Mouse (Mus musculus): ENCODE measurements around the gene Mfsd2a.
"Not testable (repeated sequence)": the region's sequence is repeated elsewhere in the genome, so short reads cannot be mapped to it uniquely, and the experiment has no call there.

Mfsd2a gene

DNA sequence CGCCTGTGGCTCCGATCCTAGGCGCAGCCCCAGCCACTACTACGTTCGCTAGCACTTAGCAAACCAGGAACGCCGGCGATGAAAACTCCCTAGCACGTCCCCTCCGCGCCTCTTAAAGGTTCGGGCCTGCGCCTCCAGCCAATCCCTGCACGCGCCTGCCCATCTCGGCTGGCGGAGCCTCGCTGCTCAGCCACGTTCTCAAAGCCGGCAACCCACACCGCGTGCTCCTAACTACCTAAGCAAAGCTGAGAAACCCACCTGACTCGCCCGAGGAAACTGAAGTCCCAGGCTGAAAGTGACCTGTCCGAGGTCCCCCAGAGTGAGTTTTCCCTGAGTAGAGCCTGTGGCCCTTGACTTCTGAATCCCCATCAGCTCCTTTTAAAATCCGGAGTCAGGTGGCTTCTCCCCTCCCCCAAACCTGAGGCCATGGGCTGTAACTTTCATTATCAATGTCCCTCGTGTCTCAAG lies at the start of gene Mfsd2a:
Mfsd2a (minus strand) TSS at position 89 of the 468 bp plus-strand sequence.
- DNase-seq (ENCODE audit: low read depth, low spot score) = no peak

DNA sequence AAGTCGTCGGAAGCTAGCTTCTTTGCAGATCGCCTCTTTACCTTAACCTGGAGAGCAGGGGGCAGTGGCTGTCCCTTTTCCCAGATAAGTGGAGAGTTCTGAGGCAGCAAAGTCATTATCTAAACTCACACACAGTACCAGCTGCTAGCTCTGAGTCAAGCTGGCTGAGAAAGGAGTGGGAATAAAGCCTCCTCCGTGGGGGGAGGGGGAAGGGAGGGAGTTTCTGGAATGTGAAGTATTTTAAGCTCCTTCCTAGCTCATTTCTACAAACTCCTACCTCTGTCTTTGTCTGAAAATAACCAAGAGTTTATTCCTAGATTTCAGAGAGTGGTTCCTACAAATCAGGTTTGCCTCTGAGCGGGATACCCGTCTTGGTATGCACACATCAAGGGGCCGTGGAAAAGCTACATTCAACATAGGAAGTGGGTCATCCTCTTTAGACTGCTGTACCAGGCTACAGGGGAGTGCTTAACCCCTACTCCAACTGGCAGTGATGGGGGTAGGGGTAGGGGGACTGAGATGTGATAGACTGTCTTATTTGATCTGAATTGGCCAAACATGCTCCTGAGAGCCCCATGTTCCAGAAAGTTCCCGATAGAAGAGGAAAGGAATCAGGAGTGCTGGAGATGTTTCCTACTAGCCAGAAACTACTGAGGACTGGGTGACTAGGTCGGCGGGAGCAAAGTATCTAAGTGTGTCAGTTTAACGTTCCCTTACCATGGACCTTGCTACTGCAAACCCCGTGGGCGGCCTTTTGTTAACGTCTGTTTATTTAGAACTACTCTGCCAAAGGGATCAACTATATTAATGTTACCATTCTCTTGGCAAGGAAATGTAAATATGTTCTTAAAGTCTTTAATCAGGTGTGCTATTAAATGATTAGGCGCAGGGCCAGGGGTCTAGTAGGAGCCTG lies 44.3 kb upstream of the Mfsd2a start:
- no peak for DNase-seq (ENCODE audit: low read depth, low spot score)

DNA sequence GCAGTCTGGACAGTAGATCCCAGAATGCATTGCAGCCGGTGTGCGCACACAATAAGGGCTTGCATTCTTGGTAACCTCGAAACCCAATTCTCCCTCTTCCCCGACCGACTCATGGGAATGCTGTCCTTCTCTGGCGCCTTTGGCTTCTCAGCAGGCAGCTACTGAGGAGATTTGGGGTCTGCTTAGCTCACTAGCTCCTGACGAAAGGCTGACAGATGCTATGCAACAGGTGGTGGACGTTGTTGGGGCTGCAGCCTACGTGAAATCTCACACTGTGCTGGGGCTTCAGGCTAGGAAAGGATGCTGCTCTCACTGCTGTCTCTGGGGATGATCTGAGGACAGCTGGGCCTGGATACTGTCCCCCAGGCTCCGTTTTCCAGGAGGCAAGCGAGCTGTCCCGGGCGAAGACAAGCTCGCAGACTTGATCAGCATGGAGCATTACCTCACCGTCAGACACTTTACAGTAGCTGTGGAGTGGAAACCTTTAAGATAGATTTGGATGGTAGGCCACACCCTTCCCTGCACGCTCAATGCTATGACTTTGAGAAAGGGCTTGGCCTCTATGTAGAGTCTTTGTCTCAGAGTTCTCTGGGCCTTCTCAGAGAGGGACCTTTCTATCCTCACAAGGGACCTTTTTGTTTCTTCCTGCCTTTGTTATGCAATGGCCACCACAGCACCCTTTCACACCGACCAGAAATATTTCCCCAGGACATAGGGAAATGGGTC lies 39.8 kb upstream of the Mfsd2a start:
- no peak for DNase-seq (ENCODE audit: low read depth, low spot score)

DNA sequence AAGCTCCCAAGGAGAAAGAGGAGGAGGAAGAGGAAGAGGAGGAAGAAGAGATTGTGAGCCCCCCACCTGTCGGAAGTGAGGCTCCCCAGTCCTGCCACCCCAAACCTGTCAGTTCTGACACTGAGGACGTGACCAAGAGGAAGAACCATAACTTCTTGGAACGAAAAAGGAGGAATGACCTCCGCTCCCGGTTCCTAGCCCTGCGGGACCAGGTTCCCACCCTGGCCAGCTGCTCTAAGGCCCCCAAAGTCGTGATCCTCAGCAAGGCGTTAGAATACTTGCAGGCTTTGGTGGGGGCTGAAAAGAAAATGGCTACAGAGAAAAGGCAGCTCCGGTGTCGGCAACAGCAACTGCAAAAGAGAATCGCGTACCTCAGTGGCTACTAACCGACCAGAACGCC lies 39.1 kb upstream of the Mfsd2a start:
- no peak for DNase-seq (ENCODE audit: low read depth, low spot score)

DNA sequence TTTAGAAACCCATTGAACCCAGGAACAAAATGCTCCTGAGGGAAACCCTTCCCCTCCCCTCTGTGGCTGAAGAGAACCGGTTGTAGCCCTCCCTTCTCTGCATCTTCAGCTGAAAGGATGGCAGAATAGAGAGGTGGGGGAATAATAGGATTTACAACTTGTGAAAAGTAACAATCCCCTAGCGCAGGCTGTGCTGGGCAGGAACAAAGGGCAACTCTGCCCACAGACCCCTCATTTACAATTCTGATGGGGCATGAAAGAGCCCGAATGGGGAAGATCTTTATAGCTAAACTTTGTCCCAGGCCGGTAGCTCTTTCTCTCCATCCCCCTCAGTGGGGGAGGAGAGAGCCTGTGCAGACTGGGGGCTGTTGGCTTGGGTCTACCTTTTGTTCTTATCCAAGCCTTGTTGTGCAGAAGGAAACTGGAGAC lies 38.3 kb upstream of the Mfsd2a start:
- DNase-seq (ENCODE audit: low read depth, low spot score) = no peak

DNA sequence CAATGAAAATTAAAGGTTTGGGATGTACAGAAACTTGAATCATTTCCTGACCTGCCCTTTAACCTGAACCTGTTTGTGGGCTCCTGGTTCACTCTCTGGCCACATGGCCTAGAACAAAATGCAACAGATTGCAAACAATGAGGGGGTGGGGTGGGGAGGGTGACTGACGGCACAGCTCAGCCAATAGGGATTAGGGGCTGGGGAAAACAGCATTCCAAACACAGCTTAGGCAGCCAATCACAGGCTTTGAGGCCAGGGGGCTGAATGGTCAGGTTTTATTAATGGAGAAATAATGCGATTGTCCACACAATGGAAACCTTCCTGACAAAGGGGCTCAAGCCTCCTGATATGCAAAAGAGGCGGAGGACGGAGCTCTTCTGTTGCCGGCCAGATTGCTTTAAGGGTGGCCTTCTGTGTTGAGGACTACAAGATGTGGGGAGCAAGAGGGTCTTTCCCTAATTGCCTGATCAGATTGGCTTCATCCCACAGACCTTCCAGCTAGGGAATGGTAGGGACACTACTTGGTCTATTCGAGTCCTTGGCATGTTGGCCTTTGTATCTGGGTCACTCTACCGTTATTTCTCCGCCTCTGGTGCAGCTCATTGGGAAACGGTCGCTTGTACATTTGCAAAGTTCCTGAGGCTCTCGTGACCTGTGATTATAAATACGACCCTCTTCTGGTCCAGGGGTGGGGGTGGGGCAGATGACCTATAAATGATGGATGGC lies 37.7 kb upstream of the Mfsd2a start:
- DNase-seq (ENCODE audit: low read depth, low spot score) = no peak

DNA sequence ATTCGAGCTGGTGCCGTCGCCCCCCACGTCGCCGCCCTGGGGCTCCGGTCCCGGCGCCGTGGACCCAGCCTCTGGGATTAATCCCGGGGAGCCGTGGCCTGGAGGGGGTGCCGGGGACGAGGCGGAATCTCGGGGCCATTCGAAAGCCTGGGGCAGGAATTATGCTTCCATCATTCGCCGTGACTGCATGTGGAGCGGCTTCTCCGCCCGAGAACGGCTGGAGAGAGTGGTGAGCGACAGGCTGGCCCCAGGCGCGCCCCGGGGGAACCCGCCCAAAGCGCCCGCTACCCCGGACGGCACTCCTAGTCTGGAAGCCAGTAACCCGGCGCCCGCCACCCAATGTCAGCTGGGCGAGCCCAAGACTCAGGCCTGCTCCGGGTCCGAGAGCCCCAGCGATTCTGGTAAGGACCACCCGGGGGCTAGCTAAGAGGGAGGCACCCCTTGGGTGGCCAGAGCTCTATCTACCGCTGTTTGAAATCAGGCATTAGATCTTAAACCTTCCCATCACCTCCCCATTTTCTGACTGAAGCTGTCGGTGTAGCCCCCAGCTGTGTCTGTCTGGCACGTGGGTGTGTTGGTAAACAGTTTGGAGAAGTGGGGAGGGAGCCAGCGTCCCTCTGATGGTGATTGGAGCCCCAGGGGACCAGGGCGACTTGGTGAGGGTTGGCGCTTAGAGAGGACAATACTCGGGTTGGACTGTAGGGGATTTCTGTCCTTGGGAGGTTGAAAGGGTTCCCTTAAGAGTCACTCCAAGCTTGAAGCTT lies 35.8 kb upstream of the Mfsd2a start:
- DNase-seq (ENCODE audit: low read depth, low spot score) = no peak

DNA sequence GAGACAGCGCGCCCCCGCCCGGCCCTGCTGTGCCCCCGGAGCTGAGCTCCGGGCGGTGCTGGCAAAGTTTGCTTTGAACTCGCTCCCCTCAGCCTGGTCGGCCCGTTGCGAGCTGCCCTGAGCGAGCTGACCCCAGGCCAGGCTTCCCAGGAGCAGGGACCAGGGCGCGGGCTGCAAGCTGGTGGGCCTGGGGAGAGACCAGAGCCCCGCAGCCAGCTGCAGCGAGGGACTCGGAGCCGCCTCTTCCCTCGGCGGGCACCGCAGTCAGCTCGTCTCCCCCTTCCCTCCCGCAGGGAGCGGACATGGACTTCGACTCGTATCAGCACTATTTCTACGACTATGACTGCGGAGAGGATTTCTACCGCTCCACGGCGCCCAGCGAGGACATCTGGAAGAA lies 35.2 kb upstream of the Mfsd2a start:
- no peak for DNase-seq (ENCODE audit: low read depth, low spot score)

DNA sequence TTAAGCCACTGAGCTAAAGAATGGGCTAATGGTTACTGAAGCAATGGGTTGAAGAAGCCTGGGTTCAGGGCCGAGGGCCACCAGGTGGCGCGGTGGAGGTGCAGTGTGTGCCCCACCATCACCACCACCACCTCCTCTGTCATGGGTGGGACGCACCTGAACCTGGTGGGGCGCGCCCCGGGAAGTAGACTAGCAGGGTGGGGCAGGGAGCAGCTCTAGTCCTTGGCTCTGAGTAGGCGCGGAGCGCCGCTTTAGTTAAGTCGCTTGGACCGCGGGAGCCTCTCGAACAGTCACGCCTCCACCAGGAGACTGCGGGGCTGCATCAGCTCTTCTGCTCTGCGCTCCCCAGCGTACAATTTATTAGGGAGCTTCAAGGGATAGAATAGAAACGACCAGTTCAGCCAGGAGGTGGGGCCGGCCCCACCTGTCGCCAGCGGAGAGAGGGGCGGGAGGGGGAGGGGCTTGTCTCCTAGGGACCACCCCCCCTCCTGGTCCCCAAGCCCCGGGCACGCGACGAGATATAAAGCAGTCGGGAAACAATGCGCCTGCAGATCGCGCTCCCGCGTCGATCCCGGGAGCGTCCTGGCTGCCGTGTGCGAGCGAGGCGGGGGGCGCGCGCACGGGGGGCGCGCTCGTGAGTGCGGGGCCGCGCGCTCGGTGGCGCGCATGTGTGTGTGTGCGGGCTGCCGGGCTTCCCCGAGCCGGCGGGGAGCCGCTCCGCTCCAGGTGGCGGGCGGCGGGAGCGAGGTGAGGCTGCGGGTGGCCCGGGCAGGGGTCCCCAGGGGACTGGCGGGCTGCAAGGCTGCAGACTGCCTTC lies 34.6 kb upstream of the Mfsd2a start, which contains the start of gene Mycl:
Mycl (plus strand) TSS at position 249 of the 817 bp plus-strand sequence.
- DNase-seq (ENCODE audit: low read depth, low spot score) = no peak

DNA sequence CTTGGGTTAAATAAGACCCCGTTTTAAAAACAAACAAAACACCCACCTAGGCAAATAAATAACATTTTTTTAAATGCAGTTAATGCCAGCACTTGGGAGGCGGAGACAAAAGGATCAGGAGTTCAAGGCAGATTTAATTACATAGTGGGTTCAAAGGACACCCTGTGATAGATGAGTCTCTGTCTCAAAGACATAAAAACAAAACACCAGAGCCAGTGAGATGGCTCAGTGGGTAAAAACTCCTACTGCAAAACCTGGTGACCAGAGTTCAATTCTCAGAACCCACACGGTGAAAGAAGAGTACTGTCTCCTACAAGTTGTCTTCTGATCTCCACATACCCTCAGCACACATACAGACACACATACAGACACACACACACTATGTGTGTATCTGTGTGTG lies 31.3 kb upstream of the Mfsd2a start:
- no peak for DNase-seq (ENCODE audit: low read depth, low spot score)

DNA sequence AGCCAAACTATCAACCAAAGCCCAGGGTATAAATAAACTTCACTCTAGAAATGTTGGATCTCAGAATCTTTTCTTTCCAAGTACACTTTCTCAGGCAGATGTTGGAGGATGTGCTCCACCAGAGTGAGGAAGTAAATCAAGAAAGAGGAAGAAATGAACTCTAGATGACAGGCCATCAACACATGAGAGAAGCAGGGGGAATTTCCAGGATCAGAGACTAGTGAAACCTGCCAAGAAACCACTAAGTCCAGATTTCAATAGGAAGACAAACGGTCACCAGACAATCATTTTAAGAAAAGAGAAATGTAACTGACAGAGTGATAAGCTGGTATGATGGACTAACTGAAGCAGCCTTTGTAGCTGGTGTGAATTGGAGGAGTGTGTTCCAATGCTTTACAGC lies 30.2 kb upstream of the Mfsd2a start:
- DNase-seq (ENCODE audit: low read depth, low spot score) = no peak

DNA sequence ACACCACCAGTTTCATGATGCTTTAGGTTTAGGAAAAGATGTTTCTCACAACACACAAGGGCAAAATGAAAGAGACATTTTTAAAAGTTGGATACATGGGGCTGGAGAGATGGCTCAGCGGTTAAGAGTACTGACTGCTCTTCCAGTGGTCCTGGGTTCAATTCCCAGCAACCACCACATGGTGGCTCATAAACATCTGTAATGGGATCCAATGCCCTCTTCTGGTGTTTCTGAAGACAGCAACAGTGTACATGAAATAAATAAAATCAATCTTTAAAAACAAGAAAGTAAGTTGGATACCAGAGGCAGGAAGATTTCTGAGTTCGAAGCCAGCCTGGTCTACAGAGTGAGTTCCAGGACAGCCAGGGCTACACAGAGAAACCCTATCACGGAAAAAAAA lies 27.0 kb upstream of the Mfsd2a start:
- not testable (repeated sequence) for DNase-seq (ENCODE audit: low read depth, low spot score)

DNA sequence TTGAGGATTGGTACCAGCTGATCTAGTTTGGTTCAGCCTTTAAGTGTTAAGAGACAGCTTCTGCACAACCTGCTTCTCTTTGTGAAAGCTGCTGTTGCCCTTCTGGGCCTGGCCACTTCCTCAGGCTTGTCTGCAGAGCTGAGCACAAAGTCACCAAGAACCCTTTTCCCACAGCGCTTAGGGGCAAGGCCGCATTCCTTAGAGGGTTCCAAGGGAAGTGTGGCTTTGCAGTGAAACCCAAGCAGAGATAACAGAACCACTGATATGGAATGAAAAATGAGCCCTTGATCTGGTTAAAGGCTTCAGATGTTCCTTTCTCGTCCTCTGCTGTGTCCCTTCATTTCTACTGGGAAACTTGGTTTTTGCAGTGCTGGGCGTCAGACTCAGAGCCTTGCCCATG lies 26.4 kb upstream of the Mfsd2a start:
- no peak for DNase-seq (ENCODE audit: low read depth, low spot score)

DNA sequence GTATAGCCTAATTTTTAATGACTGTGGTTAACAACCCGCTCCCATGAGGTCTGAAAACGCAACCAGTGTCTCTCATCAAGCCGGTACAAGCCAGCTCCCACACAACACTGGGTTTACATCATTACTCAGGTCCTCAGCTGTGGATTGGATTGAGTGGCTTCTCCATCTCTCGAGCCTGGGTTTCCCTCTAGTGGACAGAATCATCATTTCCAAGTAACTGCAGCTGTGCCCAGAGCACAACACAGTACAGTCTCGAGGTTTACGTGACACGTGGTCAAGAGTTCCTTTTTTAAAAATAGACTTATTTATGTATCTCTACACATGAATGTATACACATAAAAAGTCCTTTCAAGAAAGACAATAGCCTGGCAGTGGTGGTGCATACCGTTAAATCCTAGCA lies 24.1 kb upstream of the Mfsd2a start:
- DNase-seq (ENCODE audit: low read depth, low spot score) = no peak

DNA sequence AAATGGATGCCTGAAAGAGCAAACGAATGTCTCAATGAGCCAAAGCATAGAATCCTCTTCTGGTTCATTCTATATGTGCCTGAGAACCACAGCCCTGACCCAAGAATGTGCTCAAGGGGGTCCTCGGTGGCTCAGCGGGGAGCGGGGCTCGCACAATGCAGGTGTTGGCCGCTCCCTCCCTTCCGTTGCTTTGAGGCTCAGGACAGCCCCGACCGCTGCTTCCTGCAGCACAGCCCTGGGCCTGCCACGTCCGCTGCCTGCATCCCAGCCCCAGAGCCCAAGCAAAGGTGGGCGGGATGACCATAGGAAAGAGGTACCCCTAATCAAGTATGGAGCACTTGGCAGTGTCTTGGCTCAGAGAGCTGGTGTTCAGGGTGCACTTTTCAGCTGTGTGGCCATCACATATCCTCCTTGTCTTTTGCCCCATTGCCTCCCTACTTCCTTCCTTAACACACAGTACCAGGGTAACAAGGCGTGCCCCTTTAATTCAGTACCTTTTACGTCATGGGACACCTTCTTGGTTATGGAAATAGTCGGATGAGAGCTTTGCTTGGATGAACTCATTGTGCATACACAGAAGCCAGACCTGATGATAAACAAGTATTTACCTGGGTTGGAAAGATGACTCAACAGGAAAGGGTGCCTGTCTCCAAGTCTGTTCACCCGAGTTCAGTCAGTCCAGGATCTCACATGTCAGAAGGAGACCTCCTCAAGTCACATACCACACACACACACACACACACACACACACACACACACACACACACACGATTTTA lies 22.7 kb upstream of the Mfsd2a start:
- no peak for DNase-seq (ENCODE audit: low read depth, low spot score)

DNA sequence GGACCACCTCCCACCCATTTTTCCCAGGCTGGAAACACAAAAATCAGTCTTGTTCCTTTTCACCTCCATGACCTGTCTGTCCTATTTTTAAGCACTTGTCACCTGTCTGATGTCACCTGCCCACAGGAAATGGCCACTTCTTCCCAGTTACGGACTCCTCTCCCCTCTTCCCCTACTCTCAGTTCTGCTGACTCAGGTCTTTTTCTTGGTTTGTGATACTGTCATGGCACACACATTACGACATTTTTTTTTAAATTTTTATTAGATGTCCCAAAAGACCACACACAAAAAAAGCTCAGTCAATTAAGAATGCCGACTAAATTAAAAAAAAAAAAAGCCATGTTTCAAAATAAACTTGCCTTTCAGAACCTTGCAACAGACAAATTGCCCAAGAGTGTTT lies 21.5 kb upstream of the Mfsd2a start:
- DNase-seq (ENCODE audit: low read depth, low spot score) = no peak

DNA sequence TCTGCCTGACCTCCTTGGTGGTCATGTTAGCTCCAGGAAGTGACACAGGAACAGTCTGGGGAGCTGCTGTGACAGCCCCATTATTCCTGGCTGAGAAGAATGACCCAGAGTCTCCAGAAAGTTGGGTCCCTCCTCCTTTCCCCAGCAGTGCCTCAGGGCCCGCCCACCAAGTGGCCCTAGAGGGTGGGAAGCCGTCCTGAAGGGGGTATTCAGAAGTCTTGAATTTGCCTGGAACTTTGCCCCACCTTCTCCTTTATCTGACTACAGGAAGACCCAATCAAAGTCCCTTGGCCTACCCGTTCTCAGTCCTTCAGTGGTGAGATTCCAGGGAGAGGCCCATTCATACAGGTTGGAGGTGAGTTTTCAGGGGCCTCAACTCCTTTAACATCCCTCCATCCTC lies 20.9 kb upstream of the Mfsd2a start:
- no peak for DNase-seq (ENCODE audit: low read depth, low spot score)

DNA sequence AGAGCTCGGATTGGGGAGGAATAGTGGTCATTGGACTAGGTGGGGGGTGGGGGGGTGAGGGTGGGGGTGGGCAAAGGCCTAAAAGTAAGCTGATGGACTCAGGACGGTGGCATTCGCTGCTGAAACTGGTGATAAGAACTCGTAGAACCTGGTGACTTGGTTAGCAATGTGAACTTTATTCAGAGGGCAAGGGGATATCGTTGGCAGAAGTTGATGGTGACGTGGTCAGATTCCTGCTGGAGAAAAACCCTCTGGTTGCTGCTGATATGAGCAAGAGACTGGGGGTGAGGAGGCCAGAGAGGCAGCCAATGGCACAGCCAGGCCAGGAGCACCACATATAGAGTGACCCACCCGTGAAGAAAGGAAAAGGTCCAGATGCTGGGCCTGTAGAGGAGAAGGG lies 20.2 kb upstream of the Mfsd2a start:
- no peak for DNase-seq (ENCODE audit: low read depth, low spot score)

DNA sequence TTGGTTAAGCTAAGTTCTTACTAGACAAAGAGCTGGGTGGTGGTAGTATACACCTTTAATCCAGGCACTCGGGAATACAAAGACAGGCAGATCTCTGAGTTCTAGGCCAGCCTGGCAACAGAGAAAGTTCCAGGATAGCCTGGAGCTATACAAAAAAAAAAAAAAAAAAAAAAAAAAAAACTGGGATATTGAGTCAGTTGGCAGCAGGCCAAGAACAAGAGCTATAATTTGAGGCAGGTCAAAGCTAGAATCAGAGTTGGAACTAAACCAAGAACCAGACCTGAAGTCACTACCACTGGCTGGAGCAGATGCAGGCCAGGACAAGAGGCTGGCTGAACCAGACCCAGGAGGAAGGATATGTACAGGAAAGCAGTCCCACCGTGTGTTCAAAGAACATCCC lies 19.7 kb upstream of the Mfsd2a start:
- DNase-seq (ENCODE audit: low read depth, low spot score) = no peak

DNA sequence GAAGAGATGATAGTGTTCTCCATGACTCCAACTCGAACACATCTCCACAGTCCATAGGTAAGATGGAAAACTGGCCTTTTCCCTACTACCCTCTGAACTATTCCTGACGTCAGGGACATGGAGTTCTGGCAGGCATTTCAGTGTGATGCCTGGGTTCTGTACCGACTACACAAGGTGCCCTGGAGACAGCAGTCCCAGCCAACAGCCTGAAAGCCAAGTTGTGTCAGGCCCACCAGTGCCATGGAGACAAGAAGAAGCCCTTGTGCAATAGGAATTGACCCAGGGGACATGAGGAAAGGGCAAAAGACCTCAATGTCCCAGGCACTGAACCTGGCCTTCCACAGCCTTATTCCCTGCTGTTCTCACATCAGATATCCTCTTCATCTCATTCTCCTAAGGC lies 18.8 kb upstream of the Mfsd2a start:
- DNase-seq (ENCODE audit: low read depth, low spot score) = no peak
